In the genomic region with DNA sequence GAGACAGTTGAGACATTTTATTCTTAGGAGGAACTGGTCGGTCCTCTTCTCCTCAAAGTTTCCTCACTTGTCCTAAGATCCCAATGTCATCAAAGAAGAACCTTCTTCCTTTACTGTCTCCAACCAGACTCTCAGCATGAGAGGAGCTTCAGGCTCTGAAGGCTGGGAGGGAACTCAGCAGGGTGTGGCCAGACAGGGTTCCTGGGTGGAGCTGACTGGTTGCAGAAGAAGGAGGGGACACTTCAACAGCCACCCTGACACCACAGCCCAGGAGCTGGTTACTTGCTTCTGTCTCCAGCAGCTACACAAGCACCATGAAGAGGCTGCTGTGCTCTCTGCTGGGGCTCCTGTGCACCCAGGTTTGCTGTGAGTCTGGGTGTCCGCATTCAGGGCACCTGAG, we compare ENCODE assay signal across 6 mouse cellular contexts.
DNase-seq lines count a peak whose midpoint lies in the region; ATAC-seq lines count a peak whose summit lies in the region.
"Not testable (repeated sequence)": the region's sequence is repeated elsewhere in the genome, so short reads cannot be mapped to it uniquely, and the experiment has no call there.

No protein-coding gene starts in this region.

- WGBS in liver, embryonic 12.5 days (ENCODE audit: insufficient replicate concordance): 32% methylated on average over 2 of the region's 2 CpGs
- 21% methylated on average over 2 of the region's 2 CpGs for WGBS in liver, embryonic 15.5 days (ENCODE audit: insufficient replicate concordance)

- not testable (repeated sequence) for H3K27me3 ChIP-seq in liver, embryonic 12.5 days (replicated peaks); liver, embryonic 15.5 days

- not testable (repeated sequence) for H3K36me3 ChIP-seq in liver, embryonic 12.5 days; liver, embryonic 15.5 days (replicated peaks)

- H3K4me1 ChIP-seq in liver, embryonic 12.5 days: peaks cover 27% of the 10 kb centered on the region
- H3K4me1 ChIP-seq in liver, embryonic 15.5 days (replicated peaks): peaks cover 26% of the 10 kb centered on the region

- H3K27ac ChIP-seq in liver, embryonic 12.5 days; liver, embryonic 15.5 days (replicated peaks): not testable (repeated sequence)

- not testable (repeated sequence) for H3K9ac ChIP-seq in liver, embryonic 12.5 days; liver, embryonic 15.5 days

- DNase-seq in CD4-positive, CD25-positive, alpha-beta regulatory T cell, adult 2 months (ENCODE audit: low read depth, low spot score): peak; percentile 26
- peak; percentile 39 for DNase-seq in thymus, postnatal 25 days

- H3K4me2 ChIP-seq in liver, embryonic 12.5 days: 0 out of 2 replicates have a peak overlapping the region, but pooled peaks have one; percentile 28
- peak overlapping the region; percentile 27; the same call in 1 of the 2 replicates for H3K4me2 ChIP-seq in liver, embryonic 15.5 days

- ATAC-seq in common myeloid progenitor, adult 5-6 weeks (replicated peaks; ENCODE audit: low read depth, poor library complexity, severe bottlenecking): peak; percentile 47; the same call in 1 of the 2 replicates
- peak; percentile 77 for ATAC-seq in liver, embryonic 12.5 days
- 0 out of 2 replicates have a peak, but pooled peaks have one; percentile 40 for ATAC-seq in liver, embryonic 15.5 days (ENCODE audit: insufficient read depth)
- ATAC-seq in megakaryocyte progenitor cell, adult 5-6 weeks (replicated peaks; ENCODE audit: poor library complexity): peak; percentile 63

- not testable (repeated sequence) for H3K4me3 ChIP-seq in liver, embryonic 12.5 days; liver, embryonic 15.5 days (replicated peaks)

- H3K9me3 ChIP-seq in liver, embryonic 12.5 days (replicated peaks); liver, embryonic 15.5 days (replicated peaks): not testable (repeated sequence)
